Mouse (Mus musculus) midbrain, postnatal 0 days (tissue): Measurements from ENCODE around the gene S100a6. TPM values are rescaled to one million over a fixed set of nuclear protein-coding genes. Genes with fewer than 3 reads are reported as not detected.

ENCODE experiments used
- ATAC-seq: fragments of 200-750 bp; cut with Nextera tagmentation; 2 replicates; pipeline ENCODE4 v1.8.0; 2017; ENCODE audit warnings: moderate number of reproducible peaks, mild to moderate bottlenecking, moderate TSS enrichment, moderate library complexity; ENCODE audit not compliant: low FRiP score
- DNase-seq: peaks from one replicate; pipeline ENCODE4 v3.0.0-alpha.2; 2015; ENCODE audit warnings: low spot score
- H3K27ac ChIP-seq: fragments of 300-500 bp; sonication (generic); 2 replicates; pipeline ENCODE4 v1.5.1; 2014; ENCODE audit warnings: low read depth, mild to moderate bottlenecking, low read length, mixed read lengths
- H3K27me3 ChIP-seq: fragments of 300-500 bp; sonication (generic); 2 replicates; pipeline ENCODE4 v1.6.1; 2014; ENCODE audit warnings: low read length, control low read depth, mixed read lengths; ENCODE audit not compliant: insufficient read depth
- H3K36me3 ChIP-seq: fragments of 300-500 bp; sonication (generic); 2 replicates; pipeline ENCODE4 v1.6.1; 2014; ENCODE audit warnings: low read length, control low read depth, mixed read lengths; ENCODE audit not compliant: insufficient read depth
- H3K4me1 ChIP-seq: fragments of 300-500 bp; sonication (generic); 2 replicates; pipeline ENCODE4 v1.6.1; 2014; ENCODE audit warnings: mild to moderate bottlenecking, control low read depth, antibody characterized with exemption, low read length, mixed read lengths; ENCODE audit not compliant: insufficient read depth
- H3K4me2 ChIP-seq: fragments of 300-500 bp; sonication (generic); 2 replicates; pipeline ENCODE4 v1.6.1; 2014; ENCODE audit warnings: low read depth, mild to moderate bottlenecking, low read length, mixed read lengths; ENCODE audit not compliant: poor library complexity, severe bottlenecking
- H3K4me3 ChIP-seq: fragments of 300-500 bp; sonication (generic); 2 replicates; pipeline ENCODE4 v1.5.1; 2014; ENCODE audit warnings: low read depth, mild to moderate bottlenecking, low read length, moderate library complexity
- H3K9ac ChIP-seq: fragments of 300-500 bp; sonication (generic); replicated peaks from 2 replicates; pipeline ENCODE4 v1.6.1; 2014; ENCODE audit warnings: mild to moderate bottlenecking, low read length, moderate library complexity, mixed read lengths; ENCODE audit not compliant: poor library complexity, severe bottlenecking
- H3K9me3 ChIP-seq: fragments of 300-500 bp; sonication (generic); 2 replicates; pipeline ENCODE4 v1.6.1; 2016; ENCODE audit warnings: low read length, control low read depth
- CTCF ChIP-seq: IDR thresholded peaks from 2 replicates; pipeline ENCODE4 v1.5.1; 2016; ENCODE audit warnings: antibody characterized with exemption, mild to moderate bottlenecking
- WGBS: fragments of 180-500 bp; shearing (Covaris S2); extraction: QIAGEN DNeasy Blood & Tissue Kit; methylation state at CpG from one replicate; pipeline ENCODE4 v1.1.7; 2014; 5-methylcytosine and 5-hydroxymethylcytosine counted together
- polyA plus RNA-seq: library from polyadenylated mRNA; unstranded; fragments of >200 nt; fragmentation: Nextera tagmentation; extraction: Ambion mirVana; gene quantifications from 2 replicates; pipeline ENCODE4 v1.2.1, GENCODE M21; 2015
- total RNA-seq: library from RNA; depleted of rRNA; stranded (reverse); fragments of >200 nt; gene quantifications from 2 replicates; pipeline ENCODE4 v1.2.3, GENCODE M21; 2014

The S100a6 gene
- total and polyA plus RNA-seq, 2 experiments from 2014 or later: 13.8 to 50.9 TPM

GRCm38 (mm10) chr3:90603623-90604022, 9.1 kb upstream of the S100a6 start, which contains the start of gene S100a4:
Gene S100a4 (plus strand): TSS chr3:90603771.
- no peak for DNase-seq
- H3K4me3 ChIP-seq: no peak within 1 kb of the TSS
- no peak within 1 kb of the TSS for H3K27ac ChIP-seq
- H3K36me3 ChIP-seq: no peaks in the 10 kb centered on the region
- no peaks in the 10 kb centered on the region for H3K9me3 ChIP-seq
- no peak for ATAC-seq
- no peaks in the 10 kb centered on the region for H3K27me3 ChIP-seq
- no peak within 1 kb of the TSS for H3K4me2 ChIP-seq
- WGBS: 61% methylated on average over 3 of the region's 3 CpGs
- no peak within 1 kb of the TSS for H3K9ac ChIP-seq
- no peaks in the 10 kb centered on the region for H3K4me1 ChIP-seq
- TF ChIP-seq CTCF: no peak

- Histone ChIP-seq H3K27ac (no peak overlapping the region), H3K4me1 (no peaks in the 10 kb centered on the region), H3K36me3 (no peaks in the 10 kb centered on the region), H3K9ac (no peak overlapping the region), H3K4me2 (no peak overlapping the region), H3K4me3 (no peak overlapping the region), H3K9me3 (no peaks in the 10 kb centered on the region), H3K27me3 (no peaks in the 10 kb centered on the region)
- no peak for TF ChIP-seq CTCF
- no peak for ATAC-seq
- 51% methylated on average over 4 of the region's 4 CpGs for WGBS
- DNase-seq: no peak
Measured at GRCm38 (mm10) chr3:90604416-90604815, 8.3 kb upstream of the S100a6 start.

- Histone ChIP-seq H3K9ac (no peak overlapping the region), H3K27ac (no peak overlapping the region), H3K27me3 (no peaks in the 10 kb centered on the region), H3K36me3 (no peaks in the 10 kb centered on the region), H3K9me3 (no peaks in the 10 kb centered on the region), H3K4me3 (no peak overlapping the region), H3K4me1 (no peaks in the 10 kb centered on the region), H3K4me2 (no peak overlapping the region)
- DNase-seq (no peak), ATAC-seq (no peak)
- no peak for TF ChIP-seq CTCF
- 96% methylated on average over 3 of the region's 3 CpGs for WGBS
Measured at GRCm38 (mm10) chr3:90605049-90605448, 7.6 kb upstream of the S100a6 start.

- TF ChIP-seq CTCF: no peak
- no peak overlapping the region for H3K4me3 ChIP-seq
- ATAC-seq: no peak
Measured at GRCm38 (mm10) chr3:90605736-90606135, 6.9 kb upstream of the S100a6 start.

GRCm38 (mm10) chr3:90606185-90606584, 6.5 kb upstream of the S100a6 start:
- no peak overlapping the region for H3K4me3 ChIP-seq
- no peak for TF ChIP-seq CTCF
- no peak overlapping the region for H3K4me2 ChIP-seq
- H3K27me3 ChIP-seq: no peaks in the 10 kb centered on the region
- WGBS: 92% methylated on average over 6 of the region's 6 CpGs
- no peak for DNase-seq
- no peaks in the 10 kb centered on the region for H3K4me1 ChIP-seq
- no peak overlapping the region for H3K27ac ChIP-seq
- ATAC-seq: no peak
- H3K9me3 ChIP-seq: no peaks in the 10 kb centered on the region
- no peaks in the 10 kb centered on the region for H3K36me3 ChIP-seq
- no peak overlapping the region for H3K9ac ChIP-seq

More at GRCm38 (mm10) chr3:90605736-90606135, 6.9 kb upstream of the S100a6 start:
- Histone ChIP-seq H3K27me3 (no peaks in the 10 kb centered on the region), H3K4me2 (no peak overlapping the region), H3K36me3 (no peaks in the 10 kb centered on the region), H3K4me1 (no peaks in the 10 kb centered on the region), H3K9me3 (no peaks in the 10 kb centered on the region), H3K27ac (no peak overlapping the region), H3K9ac (no peak overlapping the region)
- 84% methylated on average over 2 of the region's 2 CpGs for WGBS
- DNase-seq: no peak

- TF ChIP-seq CTCF: no peak
- no peak for DNase-seq
- no peaks in the 10 kb centered on the region for H3K4me1 ChIP-seq
- H3K4me2 ChIP-seq: no peak overlapping the region
- WGBS: 83% methylated on average over 3 of the region's 3 CpGs
- ATAC-seq: no peak
- H3K9ac ChIP-seq: no peak overlapping the region
- H3K36me3 ChIP-seq: no peaks in the 10 kb centered on the region
- no peak overlapping the region for H3K4me3 ChIP-seq
- H3K27me3 ChIP-seq: no peaks in the 10 kb centered on the region
- H3K9me3 ChIP-seq: no peaks in the 10 kb centered on the region
- no peak overlapping the region for H3K27ac ChIP-seq
Measured at GRCm38 (mm10) chr3:90607361-90607760, 5.3 kb upstream of the S100a6 start.
